Mouse (Mus musculus) erythroblast, embryonic 14.5 days (primary cell): ENCODE results near the gene Scmh1.

Experiments used
- GATA1 ChIP-seq: IDR thresholded peaks from 2 replicates; pipeline ENCODE4 v1.6.1; 2012; ENCODE audit warnings: low read length, inconsistent platforms, mixed read lengths
- TAL1 ChIP-seq: IDR thresholded peaks from 3 replicates; pipeline ENCODE4 v1.6.1; 2012; ENCODE audit warnings: low read length, inconsistent platforms, mixed read lengths

- TF ChIP-seq GATA1 (no peak), TAL1 (no peak)
Observed at GRCm38 (mm10) chr4:120389546-120389945, 15.5 kb upstream of the Scmh1 start.
